Mouse (Mus musculus) liver, adult 2 months (tissue): Measurements from ENCODE around the gene Rag1.

Source experiments
- CTCF ChIP-seq: fragments of 200-500 bp; IDR thresholded peaks from 2 replicates; pipeline ENCODE4 v1.5.1; 2011; ENCODE audit warnings: low read depth, low read length, control low read depth
- POLR2A ChIP-seq: fragments of 200-500 bp; IDR thresholded peaks from 2 replicates; pipeline ENCODE4 v1.6.1; 2011; ENCODE audit warnings: low read length, control low read depth; ENCODE audit not compliant: insufficient read depth; ENCODE audit errors: extremely low read depth

DNA sequence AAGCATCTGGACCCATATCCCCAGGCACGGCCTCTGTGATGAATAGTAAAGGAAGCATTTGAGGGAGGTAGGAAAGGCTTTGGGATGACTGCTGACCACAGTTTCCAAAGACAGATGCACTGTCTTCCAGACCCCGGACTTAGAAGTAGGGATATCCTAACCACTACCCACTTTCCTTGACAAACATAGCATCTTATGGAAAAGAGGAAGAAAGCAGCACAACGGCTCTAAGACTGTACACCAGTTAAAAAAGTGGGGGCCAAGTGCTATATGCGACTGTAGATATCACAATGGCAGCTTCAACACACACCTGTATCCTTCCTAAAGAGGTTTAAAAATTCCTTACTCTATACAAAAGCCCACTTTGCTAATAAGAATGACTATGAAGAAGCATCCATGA, 30.9 kb downstream of the Rag1 start:
- TF ChIP-seq POLR2A, result no peak
- no peak for TF ChIP-seq CTCF
